Mouse (Mus musculus) ES-E14 (cell line): ENCODE measurements at regions not wholly inside any gene's neighbourhood (a gene's known extent, or its start where the extent isn't known, plus 50 kb on each side); places are given as distances from the start of the nearest gene placed in this dataset.

Experiments
- DNase-seq: peaks from one replicate; pipeline ENCODE4 v3.0.0-alpha.2; 2013; ENCODE audit warnings: low read depth, low spot score
- H3K27ac ChIP-seq: 2 replicates; pipeline ENCODE4 v1.5.1; 2012; ENCODE audit warnings: low read depth, mild to moderate bottlenecking, low read length, moderate library complexity, mixed read lengths; ENCODE audit not compliant: poor library complexity, insufficient read depth, severe bottlenecking
- H3K36me3 ChIP-seq: 2 replicates; pipeline ENCODE4 v1.6.1; 2012; ENCODE audit warnings: mild to moderate bottlenecking, low read length, moderate library complexity, mixed read lengths; ENCODE audit not compliant: control insufficient read depth, poor library complexity, insufficient read depth, severe bottlenecking
- H3K4me1 ChIP-seq, 2 experiments: fragments of 150-350 bp in 1 of 2; sonication (generic) in 1 of 2; 2 replicates each; pipeline ENCODE4 v1.6.1; 2012; ENCODE audit warnings: low read length in 2 of 2, mild to moderate bottlenecking in 1 of 2, mixed read lengths in 1 of 2; ENCODE audit not compliant: control insufficient read depth in 2 of 2, insufficient read depth in 2 of 2, poor library complexity in 1 of 2
- H3K4me3 ChIP-seq, 2 experiments: fragments of 150-350 bp in 1 of 2; sonication (generic) in 1 of 2; 2 replicates each; pipeline ENCODE4 v1.5.1; 2012; ENCODE audit warnings: low read length in 2 of 2, low read depth in 1 of 2, mild to moderate bottlenecking in 1 of 2, mixed read lengths in 1 of 2; ENCODE audit not compliant: insufficient read depth in 1 of 2, poor library complexity in 1 of 2, severe bottlenecking in 1 of 2
- H3K9ac ChIP-seq: 2 replicates; pipeline ENCODE4 v1.6.1; 2012; ENCODE audit warnings: low read depth, mild to moderate bottlenecking, low read length, mixed read lengths; ENCODE audit not compliant: poor library complexity, insufficient read depth, severe bottlenecking
- H3K9me3 ChIP-seq: fragments of 150-350 bp; sonication (generic); 2 replicates; pipeline ENCODE4 v1.6.1; 2012; ENCODE audit warnings: low read depth, mild to moderate bottlenecking, low read length; ENCODE audit not compliant: control insufficient read depth, insufficient read depth
- CHD2 ChIP-seq: IDR thresholded peaks from 2 replicates; pipeline ENCODE4 v1.6.1; 2014; ENCODE audit warnings: mild to moderate bottlenecking, low read depth, low read length, inconsistent platforms
- HCFC1 ChIP-seq: IDR thresholded peaks from 2 replicates; pipeline ENCODE4 v1.6.1; 2012; ENCODE audit warnings: low read length, inconsistent platforms, borderline replicate concordance; ENCODE audit not compliant: insufficient read depth
- MAFK ChIP-seq: IDR thresholded peaks from 2 replicates; pipeline ENCODE4 v1.6.1; 2014; ENCODE audit warnings: mild to moderate bottlenecking, low read depth, low read length, inconsistent platforms; ENCODE audit not compliant: insufficient read depth
- ZC3H11A ChIP-seq: IDR thresholded peaks from 2 replicates; pipeline ENCODE4 v1.6.1; 2012; ENCODE audit warnings: low read depth, mild to moderate bottlenecking, inconsistent platforms, low read length, borderline replicate concordance
- ZNF384 ChIP-seq: IDR thresholded peaks from 2 replicates; pipeline ENCODE4 v1.6.1; 2012; ENCODE audit warnings: low read depth, low read length, inconsistent platforms
- in situ Hi-C, 2 experiments: fragments of 600-800 bp; cut with MboI; formaldehyde crosslinking; loops; one replicate each; pipeline ENCODE4 v1.15.1; 2025; ENCODE audit warnings: low sequenced_read_pairs in 2 of 2, inconsistent platforms in 1 of 2; ENCODE audit not compliant: unreplicated experiment in 2 of 2

- H3K36me3 ChIP-seq: no peaks in the 10 kb centered on the region
- in situ Hi-C loops: no loop called here
- H3K4me3 ChIP-seq: no peak overlapping the region
- no peaks in the 10 kb centered on the region for H3K4me1 ChIP-seq
- DNase-seq: no peak
- H3K9me3 ChIP-seq: no peaks in the 10 kb centered on the region
- TF ChIP-seq ZC3H11A: no peak
- no peak for TF ChIP-seq MAFK
- no peak for TF ChIP-seq HCFC1
- no peak for TF ChIP-seq ZNF384
- TF ChIP-seq CHD2: no peak
- no peak overlapping the region for H3K27ac ChIP-seq
- H3K9ac ChIP-seq: no peak overlapping the region
These were observed 195.2 kb downstream of the Ttc32 start for GRCm38 (mm10) chr12:9224971-9225370.

GRCm38 (mm10) chr12:9227901-9228300 lies 198.1 kb downstream of the Ttc32 start:
- TF ChIP-seq CHD2 (no peak), ZC3H11A (no peak), MAFK (no peak), HCFC1 (no peak), ZNF384 (no peak)
- in situ Hi-C loops: no loop called here

GRCm38 (mm10) chr12:9228486-9228885 lies 198.7 kb downstream of the Ttc32 start:
- Histone ChIP-seq H3K4me1 (no peaks in the 10 kb centered on the region), H3K27ac (no peak overlapping the region), H3K9me3 (no peaks in the 10 kb centered on the region), H3K4me3 (no peak overlapping the region), H3K9ac (no peak overlapping the region), H3K36me3 (no peaks in the 10 kb centered on the region)
- in situ Hi-C loops: no loop called here
- DNase-seq: no peak
- TF ChIP-seq ZNF384 (no peak), CHD2 (no peak), ZC3H11A (no peak), MAFK (no peak), HCFC1 (no peak)

More at GRCm38 (mm10) chr12:9227901-9228300, 198.1 kb downstream of the Ttc32 start:
- H3K4me1 ChIP-seq: no peaks in the 10 kb centered on the region
- no peak overlapping the region for H3K9ac ChIP-seq
- H3K36me3 ChIP-seq: no peaks in the 10 kb centered on the region
- H3K4me3 ChIP-seq: no peak overlapping the region
- no peak for DNase-seq
- H3K27ac ChIP-seq: no peak overlapping the region
- no peaks in the 10 kb centered on the region for H3K9me3 ChIP-seq

GRCm38 (mm10) chr12:9229981-9230380 lies 200.2 kb downstream of the Ttc32 start:
- DNase-seq: no peak
- no peak overlapping the region for H3K4me3 ChIP-seq
- H3K9me3 ChIP-seq: no peaks in the 10 kb centered on the region
- in situ Hi-C loops: no loop called here
- H3K36me3 ChIP-seq: no peaks in the 10 kb centered on the region
- no peak overlapping the region for H3K9ac ChIP-seq
- no peaks in the 10 kb centered on the region for H3K4me1 ChIP-seq
- H3K27ac ChIP-seq: no peak overlapping the region
- TF ChIP-seq ZC3H11A (no peak), ZNF384 (no peak), HCFC1 (no peak), MAFK (no peak), CHD2 (no peak)

GRCm38 (mm10) chr12:9230576-9230975 lies 200.8 kb downstream of the Ttc32 start:
- TF ChIP-seq ZNF384: no peak
- no peak for TF ChIP-seq ZC3H11A
- no peak for TF ChIP-seq MAFK
- no peak for TF ChIP-seq HCFC1
- no peak for TF ChIP-seq CHD2
- Histone ChIP-seq H3K27ac (no peak overlapping the region), H3K4me1 (no peaks in the 10 kb centered on the region), H3K9ac (no peak overlapping the region), H3K36me3 (no peaks in the 10 kb centered on the region), H3K4me3 (no peak overlapping the region), H3K9me3 (no peaks in the 10 kb centered on the region)
- DNase-seq: no peak
- in situ Hi-C loops: no loop called here
